Mouse (Mus musculus): Measurements from ENCODE around the gene Fev.

- TF ChIP-seq CTCF (IDR thresholded peaks at IDR 0.05; ENCODE audit: low read depth) = no peak
- TF ChIP-seq EP300 (IDR thresholded peaks at IDR 0.05; ENCODE audit: low read depth) = no peak
These were observed 42.1 kb downstream of the Fev start for GRCm38 (mm10) chr1:74843090-74843489.
